Mouse (Mus musculus): ENCODE results near the gene Gm8693. TPM values are rescaled to one million over a fixed set of nuclear protein-coding genes. Genes with fewer than 3 reads are reported as not detected.
"Not testable (repeated sequence)": the region's sequence is repeated elsewhere in the genome, so short reads cannot be mapped to it uniquely, and the experiment has no call there.

Gene Gm8693
- not detected in 2 replicates for polyA plus RNA-seq (2014; fragmentation: Nextera tagmentation; extraction: Ambion mirVana)

GRCm38 (mm10) chr7:22692217-22692616, at the start of gene Gm8693:
TSS of gene Gm8693 (minus strand) at chr7:22692317.
- H3K27ac ChIP-seq (ENCODE audit: low read depth, low read length); H3K36me3 ChIP-seq (ENCODE audit: control insufficient read depth, insufficient read depth, low read length); H3K27me3 ChIP-seq (ENCODE audit: control insufficient read depth, insufficient read depth, low read length); H3K9me3 ChIP-seq (ENCODE audit: control insufficient read depth, low read length); DNase-seq (ENCODE audit: low spot score); H3K4me2 ChIP-seq (ENCODE audit: low read depth); H3K9ac ChIP-seq (ENCODE audit: low read length); H3K4me3 ChIP-seq (ENCODE audit: low read depth, low read length); ATAC-seq (ENCODE audit: insufficient read depth, low FRiP score, low TSS enrichment); H3K4me1 ChIP-seq (ENCODE audit: control insufficient read depth, insufficient read depth, low read length): not testable (repeated sequence)
- no CpG with 5 or more reads among the region's 2 CpGs for WGBS

- not testable (repeated sequence) for ATAC-seq (ENCODE audit: insufficient read depth, low FRiP score, low TSS enrichment); DNase-seq (ENCODE audit: low spot score); H3K9ac ChIP-seq (ENCODE audit: low read length); H3K4me3 ChIP-seq (ENCODE audit: low read depth, low read length); H3K4me2 ChIP-seq (ENCODE audit: low read depth); H3K27ac ChIP-seq (ENCODE audit: low read depth, low read length); H3K4me1 ChIP-seq (ENCODE audit: control insufficient read depth, insufficient read depth, low read length); H3K9me3 ChIP-seq (ENCODE audit: control insufficient read depth, low read length); H3K27me3 ChIP-seq (ENCODE audit: control insufficient read depth, insufficient read depth, low read length); H3K36me3 ChIP-seq (ENCODE audit: control insufficient read depth, insufficient read depth, low read length)
- whole genome bisulfite sequencing = no CpG with 5 or more reads among the region's 1 CpGs
Observed at GRCm38 (mm10) chr7:22719610-22720009, 27.5 kb upstream of the Gm8693 start, which contains the start of gene Gm4567. TSS of gene Gm4567 (minus strand) at chr7:22719710.

GRCm38 (mm10) chr7:22657718-22658117, 34.4 kb downstream of the Gm8693 start, which contains the start of gene Vmn1r155:
TSS of gene Vmn1r155 (plus strand) at chr7:22658018.
- not testable (repeated sequence) for H3K9me3 ChIP-seq (ENCODE audit: control insufficient read depth, low read length); H3K27ac ChIP-seq (ENCODE audit: low read depth, low read length); DNase-seq (ENCODE audit: low spot score); H3K9ac ChIP-seq (ENCODE audit: low read length); H3K36me3 ChIP-seq (ENCODE audit: control insufficient read depth, insufficient read depth, low read length); H3K4me1 ChIP-seq (ENCODE audit: control insufficient read depth, insufficient read depth, low read length); H3K4me2 ChIP-seq (ENCODE audit: low read depth); H3K4me3 ChIP-seq (ENCODE audit: low read depth, low read length); ATAC-seq (ENCODE audit: insufficient read depth, low FRiP score, low TSS enrichment); H3K27me3 ChIP-seq (ENCODE audit: control insufficient read depth, insufficient read depth, low read length)
- WGBS = no CpG with 5 or more reads among the region's 3 CpGs

Other genes with a start within 250 kb of the Gm8693 start
- not detected in 2 replicates for gene Gm10665, start 228.2 kb downstream of the Gm8693 start, polyA plus RNA-seq (2014; fragmentation: Nextera tagmentation; extraction: Ambion mirVana)
- gene Vmn1r151, start 192.6 kb downstream of the Gm8693 start, polyA plus RNA-seq (2014; fragmentation: Nextera tagmentation; extraction: Ambion mirVana) = not detected in 2 replicates
- not detected in 2 replicates for gene Vmn1r152, start 169.3 kb downstream of the Gm8693 start, polyA plus RNA-seq (2014; fragmentation: Nextera tagmentation; extraction: Ambion mirVana)
- gene Gm8677, start 157.4 kb downstream of the Gm8693 start, polyA plus RNA-seq (2014; fragmentation: Nextera tagmentation; extraction: Ambion mirVana) = not detected in 2 replicates
- gene Gm4201, start 127.0 kb downstream of the Gm8693 start, polyA plus RNA-seq (2014; fragmentation: Nextera tagmentation; extraction: Ambion mirVana) = not detected in 2 replicates
- not detected in 2 replicates for gene Gm4565, start 104.2 kb downstream of the Gm8693 start, polyA plus RNA-seq (2014; fragmentation: Nextera tagmentation; extraction: Ambion mirVana)
- not detected in 2 replicates for gene Vmn1r155, start 34.3 kb downstream of the Gm8693 start, polyA plus RNA-seq (2014; fragmentation: Nextera tagmentation; extraction: Ambion mirVana)
- gene Gm4567, start 27.4 kb upstream of the Gm8693 start, polyA plus RNA-seq (2014; fragmentation: Nextera tagmentation; extraction: Ambion mirVana) = not detected in 2 replicates
- gene Vmn1r157, start 69.4 kb upstream of the Gm8693 start, polyA plus RNA-seq (2014; fragmentation: Nextera tagmentation; extraction: Ambion mirVana) = not detected in 2 replicates
- not detected in 2 replicates for gene Vmn1r158, start 98.5 kb upstream of the Gm8693 start, polyA plus RNA-seq (2014; fragmentation: Nextera tagmentation; extraction: Ambion mirVana)
- not detected in 2 replicates for gene Vmn1r159, start 151.3 kb upstream of the Gm8693 start, polyA plus RNA-seq (2014; fragmentation: Nextera tagmentation; extraction: Ambion mirVana)
- not detected in 2 replicates for gene Vmn1r160, start 178.9 kb upstream of the Gm8693 start, polyA plus RNA-seq (2014; fragmentation: Nextera tagmentation; extraction: Ambion mirVana)

Measured in neural tube, embryonic 11.5 days (tissue).